Mouse (Mus musculus) spleen, adult 2 months (tissue): ENCODE data around the gene Snx33.

ENCODE experiments used
- CTCF ChIP-seq: fragments of 200-500 bp; IDR thresholded peaks from 2 replicates; pipeline ENCODE4 v1.5.1; 2011; ENCODE audit warnings: mild to moderate bottlenecking, inconsistent platforms; ENCODE audit not compliant: insufficient read depth, insufficient read length, insufficient replicate concordance; ENCODE audit errors: extremely low read depth
- POLR2A ChIP-seq: fragments of 200-500 bp; IDR thresholded peaks from 2 replicates; pipeline ENCODE4 v1.6.1; 2011; ENCODE audit warnings: low read depth, low read length, inconsistent platforms

GRCm38 (mm10) chr9:56975199-56975598, 47.0 kb upstream of the Snx33 start:
- TF ChIP-seq CTCF (no peak), POLR2A (no peak)
